Mouse (Mus musculus): ENCODE measurements around the gene Chd9. TPM values are rescaled to one million over a fixed set of nuclear protein-coding genes. Genes with fewer than 3 reads are reported as not detected.
"Not testable (repeated sequence)": the region's sequence is repeated elsewhere in the genome, so short reads cannot be mapped to it uniquely, and the experiment has no call there.

The Chd9 gene
- total RNA-seq, 4 experiments from 2014 or later = 37.4 to 51.6 (median 46.4) TPM

DNA sequence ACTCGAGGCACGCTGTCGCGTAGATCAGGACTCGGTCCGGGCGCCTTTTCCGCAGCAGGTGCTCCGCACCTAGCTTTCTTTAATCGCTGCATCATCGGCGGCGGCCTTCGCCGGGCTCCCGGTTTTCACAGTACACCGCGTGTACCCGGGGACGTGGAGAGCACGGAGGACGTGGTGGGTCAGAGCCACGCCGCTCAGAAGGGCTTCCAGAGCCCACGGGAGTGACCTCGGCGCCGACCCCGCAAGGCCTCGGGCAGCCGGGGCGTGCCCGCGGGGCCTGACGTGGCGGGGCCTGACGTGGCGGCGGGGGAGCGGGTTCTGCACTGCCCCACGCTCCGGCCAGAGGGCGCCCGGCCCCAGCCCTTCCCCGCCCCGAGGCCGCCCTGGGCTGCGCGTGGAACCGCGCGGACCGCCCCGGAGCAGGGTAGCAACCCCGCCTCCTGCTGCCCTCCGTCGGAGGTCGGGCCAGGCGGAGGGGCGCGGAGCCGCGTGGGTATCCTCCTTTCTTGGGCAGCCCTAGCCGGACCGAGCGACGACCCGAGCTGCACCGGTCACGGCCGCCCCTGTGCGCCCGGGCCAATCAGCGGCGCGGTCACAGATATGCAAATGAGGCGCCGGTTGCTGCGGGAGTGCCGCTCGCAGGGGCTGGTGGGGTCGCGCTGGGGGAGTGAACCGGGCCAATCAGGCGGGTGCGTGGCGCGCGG lies 79.8 kb downstream of the Chd9 start:
- DNase-seq (ENCODE audit: low spot score) = peak; percentile 98

- peak; percentile 63 for DNase-seq (ENCODE audit: low spot score)
Observed at GRCm38 (mm10) chr8:90908580-90909471, 80.7 kb downstream of the Chd9 start.

DNA sequence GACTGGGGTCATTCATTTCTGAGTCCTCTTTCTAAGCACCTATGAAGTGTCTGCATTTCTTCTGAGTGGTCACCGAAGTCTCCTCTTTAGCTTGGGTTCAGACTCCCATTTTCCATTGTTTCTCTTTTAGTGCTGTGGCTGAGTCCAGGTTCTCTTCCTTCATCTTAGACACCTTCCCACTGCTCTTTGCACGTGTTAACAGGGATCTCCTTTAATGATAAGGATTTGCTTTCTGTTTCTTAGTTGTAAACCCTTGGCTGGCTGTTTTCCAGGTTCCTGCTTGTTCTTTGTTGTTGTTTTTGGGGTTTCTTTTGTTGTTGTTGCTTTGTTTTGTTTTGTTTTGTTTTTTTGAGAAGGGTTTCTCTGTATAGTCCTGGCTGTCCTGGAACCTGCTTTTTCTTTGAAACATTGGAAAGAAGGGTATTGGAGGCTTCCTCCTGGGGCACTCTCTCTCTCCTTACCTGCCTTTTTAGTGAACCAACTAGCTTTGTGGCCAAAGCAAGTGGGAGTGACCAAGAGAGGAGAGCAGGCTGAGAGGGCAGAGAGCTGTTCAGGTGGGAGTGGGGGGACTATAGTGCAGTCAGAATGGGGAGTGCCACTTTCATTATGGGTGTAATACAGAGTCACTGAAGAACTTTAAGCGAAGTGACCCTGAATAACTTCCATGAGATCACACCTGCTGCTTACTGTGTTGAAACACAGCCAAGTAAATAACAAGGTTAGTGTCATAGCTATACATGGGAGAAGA lies 95.2 kb downstream of the Chd9 start:
- DNase-seq (ENCODE audit: low spot score) = no peak

- DNase-seq (ENCODE audit: low spot score) = no peak
Observed at GRCm38 (mm10) chr8:90928412-90928811, 100.3 kb downstream of the Chd9 start.

- DNase-seq (ENCODE audit: low spot score) = not testable (repeated sequence)
Observed at GRCm38 (mm10) chr8:90930125-90930524, 102.0 kb downstream of the Chd9 start.

- DNase-seq (ENCODE audit: low spot score) = no peak
Observed at GRCm38 (mm10) chr8:90932934-90933333, 104.8 kb downstream of the Chd9 start.

DNA sequence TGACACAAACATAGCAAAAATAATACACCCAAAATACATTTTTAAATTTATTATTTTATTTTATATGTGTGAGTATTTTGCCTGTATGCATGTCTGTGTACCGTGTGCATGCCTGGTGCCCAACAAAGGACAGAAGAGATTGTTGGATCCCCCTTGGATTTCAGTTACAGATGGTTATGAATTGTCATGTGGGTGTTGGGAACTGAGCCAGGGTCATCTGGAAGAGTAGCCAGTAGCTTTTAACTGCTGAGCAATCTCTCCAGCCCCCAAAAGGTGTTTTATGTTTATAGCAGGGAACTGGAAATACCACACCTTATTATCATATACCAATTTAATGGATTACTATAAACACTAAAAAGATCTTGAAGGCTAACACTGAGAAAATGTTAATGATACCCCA lies 106.6 kb downstream of the Chd9 start:
- no peak for DNase-seq (ENCODE audit: low spot score)

DNA sequence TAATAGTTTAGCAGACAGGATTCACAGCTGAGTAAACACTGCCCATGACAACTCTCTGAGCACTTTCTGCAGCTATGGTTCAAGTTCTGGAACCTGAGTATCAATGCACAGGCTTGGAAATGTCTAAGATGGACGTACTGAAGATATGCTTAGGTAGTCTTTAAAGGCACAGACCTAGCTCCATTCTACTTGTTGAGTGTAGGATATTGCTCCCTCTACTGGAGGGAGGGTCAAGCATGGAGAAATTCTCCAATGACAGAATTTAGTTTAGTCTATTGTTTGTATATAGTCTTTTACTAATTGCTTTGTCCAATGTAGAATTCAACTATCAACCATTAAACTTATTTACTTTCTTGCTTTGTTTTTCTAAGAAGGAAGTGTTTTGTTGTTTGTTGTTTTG lies 108.7 kb downstream of the Chd9 start:
- DNase-seq (ENCODE audit: low spot score) = peak; percentile 44

GRCm38 (mm10) chr8:90938352-90938930 lies 110.3 kb downstream of the Chd9 start:
- no peak for DNase-seq (ENCODE audit: low spot score)

GRCm38 (mm10) chr8:90939867-90940266 lies 111.7 kb downstream of the Chd9 start:
- no peak for DNase-seq (ENCODE audit: low spot score)

GRCm38 (mm10) chr8:90943770-90944169 lies 115.6 kb downstream of the Chd9 start:
- no peak for DNase-seq (ENCODE audit: low spot score)

- DNase-seq (ENCODE audit: low spot score) = peak; percentile 73
Observed at GRCm38 (mm10) chr8:90954802-90955760, 126.9 kb downstream of the Chd9 start.

- DNase-seq (ENCODE audit: low spot score) = no peak
Observed at GRCm38 (mm10) chr8:90955761-90956136, 127.6 kb downstream of the Chd9 start.

GRCm38 (mm10) chr8:90956390-90956789 lies 128.2 kb downstream of the Chd9 start:
- no peak for DNase-seq (ENCODE audit: low spot score)

DNA sequence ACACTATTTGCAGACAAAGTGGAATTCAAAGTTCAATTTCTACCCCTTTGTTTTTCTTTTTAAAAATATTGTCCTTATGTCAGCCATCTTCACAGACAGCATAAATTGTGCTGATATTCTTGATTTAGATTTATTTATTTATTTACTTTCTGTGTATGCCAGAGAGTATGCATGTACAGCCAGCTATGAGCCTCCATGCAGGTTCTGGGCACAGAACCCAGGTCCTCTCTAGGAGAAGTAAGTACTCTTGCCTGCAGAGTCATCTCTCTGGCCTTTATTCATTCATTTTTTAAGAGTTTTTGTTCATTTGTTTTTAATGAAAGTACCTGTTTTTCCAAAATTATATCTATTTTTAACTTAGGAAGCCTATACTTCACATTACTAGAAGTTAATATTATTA lies 129.6 kb downstream of the Chd9 start:
- no peak for DNase-seq (ENCODE audit: low spot score)

DNA sequence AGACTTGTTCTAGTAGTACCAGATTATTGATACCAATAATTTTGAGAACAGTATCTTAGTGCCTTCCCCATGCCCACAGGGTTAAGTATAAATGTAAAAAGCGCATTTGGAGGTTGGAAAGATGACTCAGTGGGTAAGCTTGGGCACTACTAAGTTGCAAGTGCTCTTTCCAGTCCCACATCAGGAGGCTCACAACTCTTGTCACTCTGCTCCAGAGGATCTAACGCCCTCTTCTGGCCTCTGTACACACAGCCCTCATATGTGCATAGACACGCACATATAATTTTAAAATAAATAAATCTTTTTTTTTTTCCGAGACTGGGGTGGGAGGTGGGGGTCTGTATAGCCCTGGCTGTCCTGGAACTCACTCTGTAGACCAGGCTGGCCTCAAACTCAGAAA lies 131.6 kb downstream of the Chd9 start:
- no peak for DNase-seq (ENCODE audit: low spot score)

DNA sequence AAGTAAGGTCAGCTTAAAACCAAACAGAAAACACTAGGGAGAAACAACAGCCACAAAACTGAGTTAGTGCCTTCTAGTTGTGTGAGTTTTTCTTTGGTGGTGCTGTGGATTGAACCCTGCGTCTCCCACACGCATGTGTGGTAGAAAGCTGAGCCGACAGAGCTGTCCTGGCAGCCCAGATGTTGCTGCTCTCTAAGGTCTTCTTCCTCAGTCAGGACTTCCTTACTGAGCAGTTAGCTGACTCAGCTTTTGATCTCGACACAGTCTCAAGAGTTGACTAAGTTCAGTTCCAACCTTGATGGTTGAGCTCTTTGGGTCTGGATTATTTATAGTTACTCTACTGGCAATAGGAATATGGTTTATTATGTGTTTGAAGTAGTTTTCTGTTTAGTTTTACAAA lies 133.5 kb downstream of the Chd9 start:
- DNase-seq (ENCODE audit: low spot score) = no peak

GRCm38 (mm10) chr8:90964044-90964443 lies 135.9 kb downstream of the Chd9 start:
- DNase-seq (ENCODE audit: low spot score) = no peak

- DNase-seq (ENCODE audit: low spot score) = no peak
Observed at GRCm38 (mm10) chr8:90965467-90966170, 137.5 kb downstream of the Chd9 start.

- DNase-seq (ENCODE audit: low spot score) = no peak
Observed at GRCm38 (mm10) chr8:90968307-90968706, 140.2 kb downstream of the Chd9 start.

Measured in heart, adult 8-10 months (tissue).